In the genomic region with DNA sequence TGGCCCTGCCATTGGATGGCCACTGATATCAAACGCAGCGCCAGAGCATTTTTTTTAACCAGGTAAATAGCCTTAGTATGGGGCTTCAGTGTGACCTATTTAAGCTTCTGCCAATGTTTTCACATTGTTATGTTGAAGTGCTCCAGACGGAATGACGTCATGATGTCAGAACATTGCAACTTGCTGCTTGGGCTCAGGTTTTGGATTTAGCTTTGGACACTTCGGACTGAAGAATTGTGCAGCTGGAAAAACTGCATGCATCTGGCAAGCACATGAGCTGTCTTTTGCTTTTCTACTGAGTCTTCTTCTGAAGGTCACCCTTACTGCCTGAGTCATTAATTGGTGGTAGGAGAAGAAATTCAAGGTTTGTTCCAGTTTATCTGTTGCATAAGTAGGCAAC, we compare ENCODE assay signal across 9 mouse cellular contexts. TPM values are rescaled to one million over a fixed set of nuclear protein-coding genes. Genes with fewer than 3 reads are reported as not detected.
DNase-seq lines count a peak whose midpoint lies in the region; ATAC-seq lines count a peak whose summit lies in the region.
"Had no signal": no experiment of that assay in that cellular context is flagged by ENCODE, and none has a peak within 500 bp of the region (broad histone marks: within the 10 kb centered on the region; RNA-seq: fewer than 3 reads in every experiment).

No protein-coding gene starts in this region.

- H3K9me3 ChIP-seq in heart, embryonic 11.5 days (replicated peaks; ENCODE audit: control insufficient read depth, low read length), result no peaks in the 10 kb centered on the region
- H3K9me3 ChIP-seq in embryonic facial prominence, embryonic 14.5 days (ENCODE audit: control insufficient read depth, low read length), result no peaks in the 10 kb centered on the region

- no peak overlapping the region for H3K4me3 ChIP-seq in heart, embryonic 11.5 days (ENCODE audit: low read depth, low read length)
- H3K4me3 ChIP-seq in embryonic facial prominence, embryonic 14.5 days (ENCODE audit: low read depth, low read length), result peak overlapping the region; percentile 1; the same call in 1 of the 2 replicates
- H3K4me3 ChIP-seq in macrophage (ENCODE audit: inconsistent target), result peak overlapping the region; percentile 71; the same call in 1 of the 2 replicates
- H3K4me3 ChIP-seq: left cerebral cortex, adult 2 months had no signal

- no peak for ATAC-seq in heart, embryonic 11.5 days (replicated peaks; ENCODE audit: insufficient number of reproducible peaks, low FRiP score, low TSS enrichment)
- no peak for ATAC-seq in embryonic facial prominence, embryonic 14.5 days (ENCODE audit: low read depth)

- H3K4me2 ChIP-seq in heart, embryonic 11.5 days, result no peak overlapping the region; the same call in 1 of the 2 replicates
- peak overlapping the region; percentile 75 for H3K4me2 ChIP-seq in embryonic facial prominence, embryonic 14.5 days (ENCODE audit: low read depth, low read length)

- no peaks in the 10 kb centered on the region for H3K27me3 ChIP-seq in heart, embryonic 11.5 days (ENCODE audit: control insufficient read depth, insufficient read depth, low read length)
- no peaks in the 10 kb centered on the region for H3K27me3 ChIP-seq in embryonic facial prominence, embryonic 14.5 days (replicated peaks; ENCODE audit: control insufficient read depth, insufficient read depth, low read length)

- H3K27ac ChIP-seq in heart, embryonic 11.5 days (ENCODE audit: low read depth, low read length), result no peak overlapping the region
- H3K27ac ChIP-seq in embryonic facial prominence, embryonic 14.5 days (replicated peaks; ENCODE audit: low read depth, low read length), result no peak overlapping the region
- 0 out of 2 replicates have a peak overlapping the region, but pooled peaks have one; percentile 17 for H3K27ac ChIP-seq in macrophage
- H3K27ac ChIP-seq: left cerebral cortex, adult 2 months had no signal

- H3K9ac ChIP-seq in heart, embryonic 11.5 days (ENCODE audit: low read depth, low read length), result no peak overlapping the region
- H3K9ac ChIP-seq in embryonic facial prominence, embryonic 14.5 days (ENCODE audit: low read depth, low read length), result no peak overlapping the region

- peaks cover 3% of the 10 kb centered on the region for H3K36me3 ChIP-seq in heart, embryonic 11.5 days (ENCODE audit: control insufficient read depth, insufficient read depth, low read length)
- peaks cover 31% of the 10 kb centered on the region; the same call in 1 of the 2 replicates for H3K36me3 ChIP-seq in embryonic facial prominence, embryonic 14.5 days (ENCODE audit: control insufficient read depth, insufficient read depth, low read length)
- no peaks in the 10 kb centered on the region for H3K36me3 ChIP-seq in macrophage (ENCODE audit: inconsistent target)

- peaks cover 78% of the 10 kb centered on the region for H3K79me2 ChIP-seq in macrophage (ENCODE audit: inconsistent target)

- DNase-seq in heart, adult 9 months (ENCODE audit: low spot score in 2 of 2), result peak; percentile 29 to 44
- peak; percentile 29 for DNase-seq in adipocyte (ENCODE audit: low spot score)
- DNase-seq in embryonic facial prominence, embryonic 14.5 days (ENCODE audit: low spot score), result no peak
- no peak for DNase-seq in right cerebral cortex, postnatal 36 days (ENCODE audit: low spot score in 2 of 2)
- DNase-seq in natural killer cell, adult 2 months (ENCODE audit: low spot score in 2 of 2), result no peak
- no peak for DNase-seq in kidney, postnatal 10 days

- WGBS in heart, embryonic 11.5 days (ENCODE audit: insufficient replicate concordance), result 79% methylated on average over 5 of the region's 5 CpGs
- WGBS in embryonic facial prominence, embryonic 14.5 days, result 82% methylated on average over 5 of the region's 5 CpGs
- WGBS in macrophage (ENCODE audit: missing documents), result 97% methylated on average over 5 of the region's 5 CpGs

- H3K4me1 ChIP-seq in heart, embryonic 11.5 days (ENCODE audit: control insufficient read depth, insufficient read depth, low read length), result peaks cover 17% of the 10 kb centered on the region
- H3K4me1 ChIP-seq in embryonic facial prominence, embryonic 14.5 days (ENCODE audit: control insufficient read depth, insufficient read depth, low read length), result peaks cover 28% of the 10 kb centered on the region

RNA-seq across cellular contexts. Expression of a gene that starts 3.3 kb away (rescaled TPM):
- 15.3 and 17.4 TPM in 2 replicates for polyA plus RNA-seq in heart, embryonic 11.5 days (2014; fragmentation: Nextera tagmentation; extraction: Ambion mirVana)
- 18.6 and 18.8 TPM in 2 replicates for polyA plus RNA-seq in embryonic facial prominence, embryonic 14.5 days (2014; fragmentation: Nextera tagmentation; extraction: Ambion mirVana)
- 100 to 1,000 TPM in 25 of 26 experiments, 10 to 100 TPM in 1; 92.5 to 359 (median 198) TPM for total RNA-seq in macrophage (2018; cell fraction: chromatin; rRNA removed)
- 10 to 100 TPM; 26.4 to 76.5 (median 50.1) TPM for total RNA-seq in macrophage (2018; cell fraction: cytosol; rRNA removed)
- total RNA-seq in macrophage (2018; cell fraction: nucleus; rRNA removed), result 100 to 1,000 TPM in 25 of 26 experiments, 10 to 100 TPM in 1; 67.6 to 284 (median 142) TPM
- 30.7 to 36.8 TPM (median 33.5 TPM) in 3 replicates for polyA plus RNA-seq in macrophage (2018)

Comparison
In these comparisons a context has a peak if more than half of its experiments do, and no peak if none do; other contexts are left out.
1. DNase-seq: peak in heart, adult 9 months (2 of 2) and adipocyte (single experiment); none in embryonic facial prominence, embryonic 14.5 days (single experiment), right cerebral cortex, postnatal 36 days (0 of 2), natural killer cell, adult 2 months (0 of 2) and kidney, postnatal 10 days (single experiment).